Mouse (Mus musculus) forebrain, postnatal 0 days (tissue): ENCODE results near the gene Osbpl2. TPM values are rescaled to one million over a fixed set of nuclear protein-coding genes. Genes with fewer than 3 reads are reported as not detected.

Experiments
- ATAC-seq: fragments of 200-750 bp; cut with Nextera tagmentation; 2 replicates; pipeline ENCODE4 v1.8.0; 2017; ENCODE audit warnings: mild to moderate bottlenecking, moderate library complexity
- DNase-seq: peaks from one replicate; pipeline ENCODE4 v3.0.0-alpha.2; 2015
- H3K27ac ChIP-seq: fragments of 300-500 bp; sonication (generic); 2 replicates; pipeline ENCODE4 v1.5.1; 2014; ENCODE audit warnings: low read depth, mild to moderate bottlenecking, antibody characterized with exemption, low read length, moderate library complexity, mixed read lengths
- H3K27me3 ChIP-seq: fragments of 300-500 bp; sonication (generic); 2 replicates; pipeline ENCODE4 v1.6.1; 2014; ENCODE audit warnings: mild to moderate bottlenecking, low read length, mixed read lengths; ENCODE audit not compliant: insufficient read depth
- H3K36me3 ChIP-seq: fragments of 300-500 bp; sonication (generic); 2 replicates; pipeline ENCODE4 v1.6.1; 2014; ENCODE audit warnings: mild to moderate bottlenecking, moderate library complexity; ENCODE audit not compliant: insufficient read depth
- H3K4me1 ChIP-seq: fragments of 300-500 bp; sonication (generic); 2 replicates; pipeline ENCODE4 v1.6.1; 2014; ENCODE audit warnings: antibody characterized with exemption; ENCODE audit not compliant: insufficient read depth
- H3K4me2 ChIP-seq: fragments of 300-500 bp; sonication (generic); 2 replicates; pipeline ENCODE4 v1.6.1; 2014; ENCODE audit warnings: low read depth, mild to moderate bottlenecking, moderate library complexity
- H3K4me3 ChIP-seq: fragments of 300-500 bp; sonication (generic); 2 replicates; pipeline ENCODE4 v1.5.1; 2014; ENCODE audit warnings: low read depth, low read length, mixed read lengths
- H3K9ac ChIP-seq: fragments of 300-500 bp; sonication (generic); 2 replicates; pipeline ENCODE4 v1.6.1; 2014; ENCODE audit warnings: mild to moderate bottlenecking
- H3K9me3 ChIP-seq: fragments of 300-500 bp; sonication (generic); 2 replicates; pipeline ENCODE4 v1.6.1; 2016; ENCODE audit warnings: low read length
- CTCF ChIP-seq: sonication (generic); IDR thresholded peaks from 2 replicates; pipeline ENCODE4 v1.5.1; 2016; ENCODE audit warnings: antibody characterized with exemption, control low read depth, low read depth
- WGBS: fragments of 180-500 bp; shearing (Covaris S2); extraction: QIAGEN DNeasy Blood & Tissue Kit; methylation state at CpG from one replicate; pipeline ENCODE4 v1.1.7; 2014; 5-methylcytosine and 5-hydroxymethylcytosine counted together
- polyA plus RNA-seq: library from polyadenylated mRNA; unstranded; fragments of >200 nt; fragmentation: Nextera tagmentation; extraction: Ambion mirVana; gene quantifications from 2 replicates; pipeline ENCODE4 v1.2.1, GENCODE M21; 2015
- total RNA-seq: library from RNA; depleted of rRNA; stranded (reverse); fragments of >200 nt; gene quantifications from 2 replicates; pipeline ENCODE4 v1.2.3, GENCODE M21; 2014

The Osbpl2 gene
- total and polyA plus RNA-seq, 2 experiments from 2014 or later: 64.2 to 69.8 TPM

GRCm38 (mm10) chr2:180184011-180184751 is 65.1 kb downstream of the Osbpl2 start:
- no peaks in the 10 kb centered on the region for H3K27me3 ChIP-seq
- no peak overlapping the region for H3K27ac ChIP-seq
- H3K4me1 ChIP-seq: no peaks in the 10 kb centered on the region
- ATAC-seq: no peak
- TF ChIP-seq CTCF: no peak
- DNase-seq: no peak
- no peak overlapping the region for H3K9ac ChIP-seq
- H3K4me3 ChIP-seq: no peak overlapping the region
- no peaks in the 10 kb centered on the region for H3K36me3 ChIP-seq
- 87% methylated on average over 24 of the region's 24 CpGs for WGBS
- no peaks in the 10 kb centered on the region for H3K9me3 ChIP-seq
- no peak overlapping the region for H3K4me2 ChIP-seq

DNA sequence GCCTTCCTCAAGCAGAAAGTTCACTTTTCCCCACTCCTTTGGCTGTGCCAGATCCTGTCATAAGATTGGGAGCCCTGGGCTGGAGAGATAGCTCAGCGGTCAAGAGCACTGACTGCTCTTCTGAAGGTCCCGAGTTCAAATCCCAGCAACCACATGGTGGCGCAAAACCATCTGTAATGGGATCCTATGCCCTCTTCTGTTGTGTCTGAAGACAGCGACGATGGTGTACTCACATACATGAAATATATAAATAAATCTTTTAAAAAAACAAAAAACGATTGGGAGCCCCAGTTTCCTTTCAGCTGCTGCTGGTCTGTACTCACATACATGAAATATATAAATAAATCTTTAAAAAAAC is 65.6 kb downstream of the Osbpl2 start:
- no peaks in the 10 kb centered on the region for H3K36me3 ChIP-seq

DNA sequence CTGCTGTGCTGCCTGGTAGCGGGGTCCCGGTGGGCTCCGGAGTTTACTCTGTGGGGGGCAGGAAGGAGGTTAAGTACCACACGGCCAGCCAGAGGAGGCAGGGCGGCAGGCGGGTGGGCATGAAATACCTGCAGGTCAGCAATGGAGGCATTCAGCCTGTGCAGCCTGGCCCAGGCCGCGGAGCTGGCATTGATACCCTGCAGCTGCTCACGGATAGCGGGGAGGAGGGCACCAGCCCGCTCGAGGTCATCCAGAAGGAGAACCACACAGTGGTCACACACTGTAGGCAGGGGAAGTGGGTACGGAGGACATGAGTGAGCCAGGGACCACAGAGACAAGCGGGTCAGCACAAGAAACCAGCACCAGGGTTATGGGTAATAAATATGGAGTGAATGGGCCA is 66.6 kb downstream of the Osbpl2 start:
- WGBS: 90% methylated on average over 14 of the region's 14 CpGs
- Histone ChIP-seq H3K36me3 (no peaks in the 10 kb centered on the region), H3K4me2 (no peak overlapping the region), H3K27ac (no peak overlapping the region), H3K9ac (no peak overlapping the region), H3K27me3 (no peaks in the 10 kb centered on the region), H3K9me3 (no peaks in the 10 kb centered on the region), H3K4me3 (no peak overlapping the region), H3K4me1 (no peaks in the 10 kb centered on the region)
- TF ChIP-seq CTCF: no peak
- no peak for DNase-seq
- no peak for ATAC-seq

More for the DNA sequence above, 65.6 kb downstream of the Osbpl2 start:
- Histone ChIP-seq H3K4me2 (no peak overlapping the region), H3K4me1 (no peaks in the 10 kb centered on the region), H3K9ac (no peak overlapping the region), H3K4me3 (no peak overlapping the region), H3K27ac (no peak overlapping the region), H3K27me3 (no peaks in the 10 kb centered on the region), H3K9me3 (no peaks in the 10 kb centered on the region)
- TF ChIP-seq CTCF: peak; percentile 25; the same call in 1 of the 2 replicates
- 82% methylated on average over 6 of the region's 6 CpGs for WGBS
- DNase-seq (no peak), ATAC-seq (no peak)

- 87% methylated on average over 11 of the region's 11 CpGs for whole genome bisulfite sequencing
- Histone ChIP-seq H3K4me3 (no peak overlapping the region), H3K9me3 (no peaks in the 10 kb centered on the region), H3K4me1 (no peaks in the 10 kb centered on the region), H3K27me3 (no peaks in the 10 kb centered on the region), H3K36me3 (no peaks in the 10 kb centered on the region), H3K4me2 (no peak overlapping the region), H3K9ac (no peak overlapping the region), H3K27ac (no peak overlapping the region)
- ATAC-seq (peak; percentile 58; the same call in 1 of the 2 replicates), DNase-seq (no peak)
- TF ChIP-seq CTCF: no peak
Measured at GRCm38 (mm10) chr2:180187362-180187761, 68.3 kb downstream of the Osbpl2 start.

DNA sequence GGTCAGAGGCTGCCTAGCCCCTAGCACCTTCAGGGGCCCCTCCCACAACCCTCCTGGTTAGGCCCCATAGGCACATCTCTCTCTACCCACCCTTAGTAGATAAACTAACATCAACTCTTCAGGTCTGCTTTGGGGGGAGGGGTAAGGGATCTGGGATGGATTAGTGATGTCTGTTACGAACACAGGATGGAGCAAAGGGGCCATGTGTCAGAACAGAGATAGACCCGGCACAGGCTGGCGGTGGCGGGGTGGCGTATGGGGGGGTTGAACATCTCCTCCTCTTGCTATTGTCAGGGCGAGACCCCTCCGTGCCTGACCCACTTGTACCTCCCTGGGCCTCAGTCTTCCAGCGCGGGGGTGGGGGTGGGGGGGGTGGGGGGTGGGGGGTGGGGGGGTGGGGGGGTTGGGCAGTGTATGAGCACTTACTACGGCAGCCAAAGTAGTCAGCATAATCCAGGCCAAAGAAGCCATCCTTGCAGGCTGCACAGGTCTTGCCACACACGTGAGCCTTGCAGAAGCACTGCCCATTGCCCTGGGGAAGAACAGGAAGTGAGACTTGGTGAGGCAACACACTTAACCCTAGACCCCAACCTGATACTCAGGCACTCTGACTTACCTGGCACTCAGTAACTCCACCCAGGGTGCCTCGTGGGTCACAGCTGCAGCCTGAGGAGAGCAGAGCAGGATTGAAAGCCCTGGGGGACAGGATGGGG is 77.7 kb downstream of the Osbpl2 start:
- H3K9me3 ChIP-seq: no peaks in the 10 kb centered on the region
- ATAC-seq (no peak), DNase-seq (no peak)
- H3K4me1 ChIP-seq: no peaks in the 10 kb centered on the region
- no peak overlapping the region for H3K9ac ChIP-seq
- H3K4me3 ChIP-seq: no peak overlapping the region
- 74% methylated on average over 10 of the region's 12 CpGs for WGBS
- H3K27ac ChIP-seq: no peak overlapping the region
- H3K27me3 ChIP-seq: no peaks in the 10 kb centered on the region
- no peak overlapping the region for H3K4me2 ChIP-seq
- H3K36me3 ChIP-seq: no peaks in the 10 kb centered on the region
- no peak for TF ChIP-seq CTCF

GRCm38 (mm10) chr2:180197323-180198037 is 78.4 kb downstream of the Osbpl2 start:
- H3K4me2 ChIP-seq: no peak overlapping the region
- no peaks in the 10 kb centered on the region for H3K9me3 ChIP-seq
- H3K27ac ChIP-seq: no peak overlapping the region
- DNase-seq: no peak
- peak; percentile 55; the same call in 1 of the 2 replicates for ATAC-seq
- H3K9ac ChIP-seq: no peak overlapping the region
- H3K4me3 ChIP-seq: no peak overlapping the region
- no peaks in the 10 kb centered on the region for H3K4me1 ChIP-seq
- TF ChIP-seq CTCF: no peak
- H3K27me3 ChIP-seq: no peaks in the 10 kb centered on the region
- H3K36me3 ChIP-seq: no peaks in the 10 kb centered on the region
- WGBS: 48% methylated on average over 10 of the region's 10 CpGs

DNA sequence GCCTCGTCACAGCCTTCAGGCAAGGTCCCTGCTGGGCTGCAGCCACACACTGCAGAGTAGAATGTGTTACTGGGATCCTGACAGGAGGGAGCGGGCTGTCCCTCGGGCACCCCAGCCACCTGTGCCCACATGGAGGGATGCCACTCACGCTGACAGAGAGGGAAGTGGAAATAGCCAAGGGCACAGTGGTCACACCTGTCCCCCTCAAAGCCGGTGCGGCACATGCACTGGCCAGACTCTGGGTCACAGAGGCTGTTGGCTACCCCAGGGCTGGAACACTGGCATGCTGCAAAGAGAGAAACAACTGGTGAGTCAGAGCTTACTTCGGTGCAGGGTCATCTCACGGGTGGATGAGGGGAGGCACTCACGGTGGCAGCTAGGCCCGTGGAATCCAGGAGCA is 79.7 kb downstream of the Osbpl2 start:
- Histone ChIP-seq H3K4me3 (no peak overlapping the region), H3K36me3 (no peaks in the 10 kb centered on the region), H3K4me2 (no peak overlapping the region), H3K27ac (no peak overlapping the region), H3K9ac (no peak overlapping the region), H3K4me1 (no peaks in the 10 kb centered on the region), H3K27me3 (no peaks in the 10 kb centered on the region), H3K9me3 (no peaks in the 10 kb centered on the region)
- no peak for DNase-seq
- no peak for TF ChIP-seq CTCF
- ATAC-seq: no peak
- WGBS: 90% methylated on average over 10 of the region's 10 CpGs
